Mouse (Mus musculus) 3T3-L1 (cell line): Measurements from ENCODE around the gene Slc25a43.
"Not testable (repeated sequence)": the region's sequence is repeated elsewhere in the genome, so short reads cannot be mapped to it uniquely, and the experiment has no call there.

Source experiments
- DNase-seq: peaks from one replicate; pipeline ENCODE4 v3.0.0-alpha.2; 2015; ENCODE audit warnings: low read depth, low spot score

The Slc25a43 gene

DNA sequence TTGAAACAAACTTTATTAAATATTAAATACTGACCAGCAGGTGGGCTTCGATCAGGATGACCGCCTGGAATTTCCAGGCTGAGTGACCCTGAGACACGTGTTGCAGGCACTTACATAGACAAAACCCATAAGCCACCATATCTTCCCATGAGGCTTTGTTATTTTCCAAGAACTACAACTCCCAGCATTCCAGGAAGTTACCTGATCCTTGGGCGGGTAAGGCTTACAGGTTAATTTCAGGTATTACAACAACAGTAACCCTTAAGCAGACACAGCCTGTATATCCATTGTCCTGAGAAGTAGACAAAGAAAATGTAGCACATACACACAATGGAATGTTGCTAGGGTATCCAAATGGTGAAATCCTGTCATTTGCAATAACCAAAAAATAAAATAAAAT, 45.9 kb downstream of the Slc25a43 start:
- no peak for DNase-seq

- no peak for DNase-seq
Measured at GRCm38 (mm10) chrX:36794571-36794970, 51.1 kb downstream of the Slc25a43 start.

GRCm38 (mm10) chrX:36795424-36796162, 52.1 kb downstream of the Slc25a43 start, which contains the start of gene Slc25a5:
Slc25a5 (plus strand) TSS chrX:36795651.
- DNase-seq: peak; percentile 80

- peak; percentile 77 for DNase-seq
Measured at GRCm38 (mm10) chrX:36796163-36796581, 52.7 kb downstream of the Slc25a43 start.

GRCm38 (mm10) chrX:36796734-36797133, 53.3 kb downstream of the Slc25a43 start:
- DNase-seq: not testable (repeated sequence)

DNA sequence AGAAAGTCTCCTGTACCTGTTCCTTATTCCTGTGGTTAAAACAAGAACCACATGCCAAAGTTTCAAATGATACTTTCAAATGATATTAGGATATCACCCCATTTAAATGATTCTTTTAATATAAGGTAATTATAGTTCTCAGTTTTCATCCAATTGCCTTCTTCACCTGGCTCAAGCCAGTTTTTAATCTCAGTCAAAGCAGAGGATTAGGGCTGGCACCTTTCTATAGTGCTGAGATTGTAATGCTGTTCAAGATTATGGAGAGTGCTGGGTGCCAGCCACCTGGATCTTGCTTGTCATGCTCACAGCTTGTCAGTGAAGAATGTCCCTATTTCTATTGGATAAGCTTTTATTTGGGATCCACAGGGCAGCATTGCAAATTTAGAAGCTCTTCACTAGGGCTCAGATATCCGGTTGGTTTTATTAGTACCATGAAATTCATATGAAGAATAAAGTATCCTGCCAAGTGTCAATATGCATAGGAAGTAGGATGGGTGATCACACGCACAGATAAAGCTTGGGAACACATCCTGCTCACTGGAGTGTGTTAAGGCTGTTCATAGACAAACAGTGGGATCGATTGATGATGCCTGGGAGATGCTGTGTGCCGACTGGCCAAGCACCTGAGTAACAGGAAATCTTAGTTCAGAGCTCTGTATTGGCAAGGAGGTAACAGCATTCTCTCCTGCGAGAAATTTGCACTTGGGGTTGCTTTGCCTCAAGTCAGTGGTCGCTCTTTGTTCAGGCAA, 55.8 kb downstream of the Slc25a43 start:
- no peak for DNase-seq

DNA sequence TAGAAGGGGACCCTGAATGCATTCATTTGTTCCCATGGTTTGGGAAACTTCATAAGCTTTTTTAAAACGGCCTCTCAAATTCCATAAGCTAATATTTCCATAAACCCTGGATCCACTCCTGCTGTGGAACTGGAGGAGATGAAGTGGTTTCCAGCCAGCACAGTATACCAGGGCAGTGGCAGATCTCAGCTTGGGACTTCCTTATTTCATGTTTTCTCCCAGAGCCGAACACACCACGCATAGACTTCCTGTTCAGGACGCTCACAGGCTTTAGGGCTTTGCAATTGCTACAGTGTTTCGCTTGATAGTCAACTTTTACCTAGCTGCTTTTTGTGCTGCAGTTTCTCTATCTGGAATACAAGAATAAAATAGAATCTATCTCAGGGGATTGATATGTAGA, 59.7 kb downstream of the Slc25a43 start:
- no peak for DNase-seq

GRCm38 (mm10) chrX:36804196-36804595, 60.7 kb downstream of the Slc25a43 start:
- DNase-seq: peak; percentile 90

DNA sequence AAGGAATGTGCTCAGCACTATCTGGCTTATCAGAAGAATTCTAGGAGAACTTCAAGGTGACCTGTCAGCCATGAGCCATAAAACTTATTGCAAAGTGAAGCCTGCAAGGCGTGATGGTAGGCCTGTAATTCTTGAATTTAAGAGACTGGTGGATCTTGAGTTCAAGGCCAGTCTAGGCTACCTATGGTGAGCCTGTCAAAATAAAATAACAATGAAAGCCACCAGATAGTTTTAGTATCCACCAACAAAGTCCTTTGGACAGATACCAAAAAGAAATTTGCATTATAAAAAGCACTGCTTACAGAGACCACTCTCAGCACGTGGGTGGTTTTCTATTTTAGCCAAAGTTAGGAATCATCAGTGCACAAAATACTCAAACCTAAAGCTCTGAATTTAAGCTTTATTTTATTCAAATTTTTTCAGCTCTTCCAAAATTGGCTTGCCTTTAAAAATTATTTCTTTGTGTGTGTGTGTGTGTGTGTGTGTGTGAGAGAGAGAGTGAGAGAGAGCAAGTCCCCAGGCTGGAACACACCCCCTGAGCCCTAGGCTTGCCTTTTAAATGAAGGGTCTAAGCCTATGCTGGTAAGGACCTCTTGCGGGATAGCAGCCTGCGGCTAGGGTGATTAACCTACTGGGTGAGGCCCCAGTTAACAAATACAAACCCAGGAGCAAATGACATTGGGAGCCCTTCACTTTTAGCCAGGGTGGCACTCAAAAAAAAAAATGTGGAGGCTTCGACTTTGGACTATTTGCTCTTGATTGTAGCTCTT, 62.2 kb downstream of the Slc25a43 start:
- no peak for DNase-seq

GRCm38 (mm10) chrX:36807360-36808317, 64.2 kb downstream of the Slc25a43 start:
- DNase-seq: peak; percentile 96

- no peak for DNase-seq
Measured at GRCm38 (mm10) chrX:36808318-36808683, 64.8 kb downstream of the Slc25a43 start.

GRCm38 (mm10) chrX:36811377-36811776, 67.9 kb downstream of the Slc25a43 start:
- peak; percentile 68 for DNase-seq

GRCm38 (mm10) chrX:36814161-36814836, 70.8 kb downstream of the Slc25a43 start:
- DNase-seq: no peak

DNA sequence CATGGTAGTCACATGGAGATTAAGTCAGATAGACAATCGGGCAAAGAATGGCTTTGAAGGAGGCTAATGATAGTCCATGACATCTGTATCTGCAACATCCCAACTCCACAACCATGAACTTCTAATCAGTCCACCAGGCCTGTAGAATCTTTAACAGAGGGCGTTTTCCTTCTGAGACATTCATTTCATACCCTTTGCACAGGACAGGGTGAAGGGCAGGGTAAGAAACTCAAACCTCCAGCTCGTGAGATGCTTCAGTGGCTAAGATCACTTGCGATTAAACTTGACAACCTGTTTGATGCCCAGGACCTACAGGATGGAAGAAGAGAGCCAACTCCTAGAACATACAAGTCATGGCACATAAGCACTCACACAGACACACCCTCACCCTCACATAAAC, 71.6 kb downstream of the Slc25a43 start:
- no peak for DNase-seq

GRCm38 (mm10) chrX:36815439-36815838, 72.0 kb downstream of the Slc25a43 start:
- DNase-seq: no peak

DNA sequence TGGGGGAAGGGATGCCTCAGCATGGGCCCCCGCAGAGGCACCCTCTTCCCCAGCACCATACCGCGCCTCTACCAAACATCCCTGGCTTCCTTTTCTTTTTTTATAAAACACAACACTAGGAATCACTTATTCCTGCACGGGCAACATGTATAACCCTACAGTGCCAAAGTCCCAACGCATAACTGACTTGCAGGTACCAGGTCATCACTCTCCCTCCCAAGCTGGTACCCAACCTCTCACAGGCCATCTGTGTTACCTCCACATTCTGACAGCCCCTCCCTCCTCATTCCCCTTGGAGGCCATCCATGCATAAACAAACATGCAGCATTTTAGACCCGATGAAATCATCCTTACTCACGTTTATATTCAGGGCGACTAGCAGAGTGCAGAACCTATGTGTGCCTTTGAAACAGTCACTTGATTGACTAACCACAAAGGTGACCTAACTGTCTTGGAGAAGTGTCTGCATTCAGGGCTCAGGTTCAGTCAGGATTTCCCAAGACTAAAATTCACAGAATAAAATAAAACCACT, 73.0 kb downstream of the Slc25a43 start:
- DNase-seq: no peak

GRCm38 (mm10) chrX:36816953-36817441, 73.5 kb downstream of the Slc25a43 start:
- DNase-seq: no peak

GRCm38 (mm10) chrX:36819575-36819974, 76.1 kb downstream of the Slc25a43 start:
- no peak for DNase-seq

GRCm38 (mm10) chrX:36820201-36820600, 76.7 kb downstream of the Slc25a43 start:
- DNase-seq: peak; percentile 51
